Mouse (Mus musculus) B cell, adult 2 months (primary cell): ENCODE results near the gene 4933425L06Rik.

ENCODE experiments used
- DNase-seq, 2 experiments: peaks; one replicate each; pipeline ENCODE4 v3.0.0; 2022

Gene 4933425L06Rik

GRCm38 (mm10) chr13:105081862-105082261, at the start of gene 4933425L06Rik:
Gene 4933425L06Rik, plus strand, starts transcription at chr13:105082122.
- DNase-seq, result no peak

- no peak for DNase-seq
Measured at GRCm38 (mm10) chr13:105037816-105038215, 44.1 kb upstream of the 4933425L06Rik start.

- DNase-seq, result no peak
Measured at GRCm38 (mm10) chr13:105038334-105038733, 43.6 kb upstream of the 4933425L06Rik start.

- no peak for DNase-seq
Measured at GRCm38 (mm10) chr13:105043882-105044281, 38.0 kb upstream of the 4933425L06Rik start.

- no peak for DNase-seq
Measured at GRCm38 (mm10) chr13:105047377-105047776, 34.5 kb upstream of the 4933425L06Rik start.

- DNase-seq, result no peak
Measured at GRCm38 (mm10) chr13:105048662-105049061, 33.3 kb upstream of the 4933425L06Rik start.

- no peak for DNase-seq
Measured at GRCm38 (mm10) chr13:105051432-105051831, 30.5 kb upstream of the 4933425L06Rik start.

GRCm38 (mm10) chr13:105053618-105054017, 28.3 kb upstream of the 4933425L06Rik start:
- DNase-seq, result peak in 1 of 2 experiments; percentile 5

- peak; percentile 42 to 50 for DNase-seq
Measured at GRCm38 (mm10) chr13:105054181-105054940, 27.6 kb upstream of the 4933425L06Rik start, which contains the start of gene Rgs7bp. Gene Rgs7bp, minus strand, starts transcription at chr13:105054930.

- no peak for DNase-seq
Measured at GRCm38 (mm10) chr13:105054941-105055309, 27.0 kb upstream of the 4933425L06Rik start.

- DNase-seq, result no peak
Measured at GRCm38 (mm10) chr13:105055374-105055773, 26.5 kb upstream of the 4933425L06Rik start.

- DNase-seq, result no peak
Measured at GRCm38 (mm10) chr13:105066119-105066518, 15.8 kb upstream of the 4933425L06Rik start.

GRCm38 (mm10) chr13:105066890-105067845, 14.8 kb upstream of the 4933425L06Rik start:
- no peak for DNase-seq

GRCm38 (mm10) chr13:105089276-105089675, 7.4 kb downstream of the 4933425L06Rik start:
- no peak for DNase-seq

GRCm38 (mm10) chr13:105096316-105096715, 14.4 kb downstream of the 4933425L06Rik start:
- DNase-seq, result no peak

GRCm38 (mm10) chr13:105100705-105101104, 18.8 kb downstream of the 4933425L06Rik start:
- no peak for DNase-seq

GRCm38 (mm10) chr13:105104385-105104784, 22.5 kb downstream of the 4933425L06Rik start:
- DNase-seq, result no peak

- no peak for DNase-seq
Measured at GRCm38 (mm10) chr13:105111599-105111998, 29.7 kb downstream of the 4933425L06Rik start.

- DNase-seq, result no peak
Measured at GRCm38 (mm10) chr13:105121617-105122016, 39.7 kb downstream of the 4933425L06Rik start.

GRCm38 (mm10) chr13:105122092-105122491, 40.2 kb downstream of the 4933425L06Rik start:
- no peak for DNase-seq

GRCm38 (mm10) chr13:105130080-105130479, 48.2 kb downstream of the 4933425L06Rik start:
- no peak for DNase-seq

GRCm38 (mm10) chr13:105132370-105132769, 50.4 kb downstream of the 4933425L06Rik start:
- DNase-seq, result no peak

GRCm38 (mm10) chr13:105132776-105133175, 50.9 kb downstream of the 4933425L06Rik start:
- DNase-seq, result no peak
